ENCODE assay signal across 9 mouse cellular contexts in genomic region chr7:127709261-127709979, GRCm38 (mm10). TPM values are rescaled to one million over a fixed set of nuclear protein-coding genes. Genes with fewer than 3 reads are reported as not detected.
DNase-seq lines count a peak whose midpoint lies in the region; ATAC-seq and TF ChIP-seq lines count a peak whose summit lies in the region.
"Had no signal": no experiment of that assay in that cellular context is flagged by ENCODE, and none has a peak within 500 bp of the region (broad histone marks: within the 10 kb centered on the region; RNA-seq: fewer than 3 reads in every experiment).

No protein-coding gene starts in this region.

- peak overlapping the region; percentile 71 for H3K4me3 ChIP-seq in heart, embryonic 11.5 days (ENCODE audit: low read depth, low read length)
- H3K4me3 ChIP-seq in MEL (ENCODE audit: control insufficient read depth in 1 of 2, insufficient read depth in 1 of 2, low read depth in 2 of 2, low read length in 2 of 2), result peak overlapping the region; percentile 29 to 62
- peak overlapping the region; percentile 82 for H3K4me3 ChIP-seq in hindbrain, embryonic 12.5 days
- H3K4me3 ChIP-seq in midbrain, embryonic 11.5 days (ENCODE audit: low read depth, low read length), result peak overlapping the region; percentile 74; the same call in 1 of the 2 replicates

- no peak for DNase-seq in heart, postnatal 4 days
- peak; percentile 69 for DNase-seq in MEL (ENCODE audit: low read depth, low spot score)
- DNase-seq in midbrain, embryonic 11.5 days (ENCODE audit: low spot score, missing footprints), result no peak
- no peak for DNase-seq in adrenal gland, postnatal 14 days
- no peak for DNase-seq in right cerebral cortex, postnatal 4 days
- no peak for DNase-seq in cerebellum, adult 9-11 months

- 0 out of 2 replicates have a peak, but pooled peaks cover 2% of the 10 kb centered on the region for H3K36me3 ChIP-seq in heart, embryonic 11.5 days (ENCODE audit: control insufficient read depth, insufficient read depth, low read length)
- peaks cover 0 to 10% of the 10 kb centered on the region in 2 experiments; a peak in 2 of 4 replicates for H3K36me3 ChIP-seq in MEL (ENCODE audit: control insufficient read depth in 1 of 2, insufficient read depth in 2 of 2, low read length in 2 of 2)
- H3K36me3 ChIP-seq in hindbrain, embryonic 12.5 days, result peaks cover 19% of the 10 kb centered on the region
- H3K36me3 ChIP-seq in midbrain, embryonic 11.5 days (ENCODE audit: control insufficient read depth, insufficient read depth, low read length), result no peaks in the 10 kb centered on the region; the same call in 1 of the 2 replicates

- no peak for TF ChIP-seq RAD21 in MEL (IDR thresholded peaks at IDR 0.05; ENCODE audit: low read depth, low read length)

- peak overlapping the region; percentile 87; the same call in 1 of the 2 replicates for H3K9ac ChIP-seq in heart, embryonic 11.5 days (ENCODE audit: low read depth, low read length)
- peak overlapping the region; percentile 84 for H3K9ac ChIP-seq in MEL (ENCODE audit: control insufficient read depth, low read depth, low read length, poor library complexity, severe bottlenecking)
- H3K9ac ChIP-seq in hindbrain, embryonic 12.5 days, result no peak overlapping the region; the same call in 1 of the 2 replicates
- H3K9ac ChIP-seq in midbrain, embryonic 11.5 days (ENCODE audit: low read length), result no peak overlapping the region; the same call in 1 of the 2 replicates

- peaks cover 22% of the 10 kb centered on the region for H3K4me1 ChIP-seq in heart, embryonic 11.5 days (ENCODE audit: control insufficient read depth, insufficient read depth, low read length)
- peaks cover 4 to 14% of the 10 kb centered on the region in 2 experiments for H3K4me1 ChIP-seq in MEL (ENCODE audit: control insufficient read depth in 1 of 2, insufficient read depth in 2 of 2, low read length in 2 of 2)
- H3K4me1 ChIP-seq in hindbrain, embryonic 12.5 days, result peaks cover 31% of the 10 kb centered on the region
- H3K4me1 ChIP-seq in midbrain, embryonic 11.5 days (ENCODE audit: control insufficient read depth, insufficient read depth, low read length), result peaks cover 22% of the 10 kb centered on the region

- H3K27me3 ChIP-seq in heart, embryonic 11.5 days (ENCODE audit: control insufficient read depth, insufficient read depth, low read length), result no peaks in the 10 kb centered on the region
- no peaks in the 10 kb centered on the region for H3K27me3 ChIP-seq in MEL (ENCODE audit: control insufficient read depth in 1 of 2, insufficient read depth in 2 of 2, low read length in 2 of 2)
- H3K27me3 ChIP-seq in hindbrain, embryonic 12.5 days, result no peaks in the 10 kb centered on the region
- no peaks in the 10 kb centered on the region for H3K27me3 ChIP-seq in midbrain, embryonic 11.5 days (ENCODE audit: control insufficient read depth, insufficient read depth, low read length)

- TF ChIP-seq EP300 in MEL (IDR thresholded peaks at IDR 0.05; ENCODE audit: low read depth in 1 of 2, low read length in 2 of 2), result no peak

- peak overlapping the region; percentile 75 for H3K4me2 ChIP-seq in heart, embryonic 11.5 days
- H3K4me2 ChIP-seq in hindbrain, embryonic 12.5 days (replicated peaks), result peak overlapping the region; percentile 59
- H3K4me2 ChIP-seq in midbrain, embryonic 11.5 days, result peak overlapping the region; percentile 59

- TF ChIP-seq POLR2A in MEL (IDR thresholded peaks at IDR 0.05; ENCODE audit: control insufficient read depth in 1 of 2, insufficient read depth in 1 of 2, low read depth in 1 of 2, low read length in 2 of 2, poor library complexity in 1 of 2), result no peak

- peaks cover 5% of the 10 kb centered on the region for H3K79me2 ChIP-seq in MEL (ENCODE audit: control insufficient read depth, insufficient read depth, low read length, poor library complexity)

- H3K9me3 ChIP-seq in heart, embryonic 11.5 days (replicated peaks; ENCODE audit: control insufficient read depth, low read length), result no peaks in the 10 kb centered on the region
- no peaks in the 10 kb centered on the region for H3K9me3 ChIP-seq in MEL (replicated peaks; ENCODE audit: insufficient read depth, low read length)
- no peaks in the 10 kb centered on the region for H3K9me3 ChIP-seq in hindbrain, embryonic 12.5 days (replicated peaks)
- H3K9me3 ChIP-seq in midbrain, embryonic 11.5 days (ENCODE audit: control insufficient read depth, low read length), result no peaks in the 10 kb centered on the region

- ATAC-seq in heart, embryonic 11.5 days (replicated peaks; ENCODE audit: insufficient number of reproducible peaks, low FRiP score, low TSS enrichment), result no peak
- no peak for ATAC-seq in hindbrain, embryonic 12.5 days (ENCODE audit: low FRiP score)
- no peak for ATAC-seq in midbrain, embryonic 11.5 days (ENCODE audit: low FRiP score)

- TF ChIP-seq CTCF in MEL (IDR thresholded peaks at IDR 0.05 in 2 of 3, conservative IDR thresholded peaks at IDR 0.05 in 1 of 3; ENCODE audit: control insufficient read depth in 1 of 3, insufficient read depth in 1 of 3, low read depth in 2 of 3, low read length in 3 of 3, poor library complexity in 1 of 3, severe bottlenecking in 1 of 3), result no peak

- 70% methylated on average over 5 of the region's 5 CpGs for WGBS in heart, embryonic 11.5 days (ENCODE audit: insufficient replicate concordance)
- WGBS in hindbrain, embryonic 12.5 days, result 80% methylated on average over 5 of the region's 5 CpGs
- 77% methylated on average over 5 of the region's 5 CpGs for WGBS in midbrain, embryonic 11.5 days

- no peak overlapping the region for H3K27ac ChIP-seq in heart, embryonic 11.5 days (ENCODE audit: low read depth, low read length)
- peak overlapping the region; percentile 83 for H3K27ac ChIP-seq in MEL (ENCODE audit: control insufficient read depth, low read depth, low read length)
- H3K27ac ChIP-seq in hindbrain, embryonic 12.5 days, result peak overlapping the region; percentile 96; the same call in 1 of the 2 replicates
- peak overlapping the region; percentile 93; the same call in 1 of the 2 replicates for H3K27ac ChIP-seq in midbrain, embryonic 11.5 days (ENCODE audit: low read depth, low read length)

TF ChIP-seq in MEL, 35 proteins besides CTCF, POLR2A, EP300 and RAD21:
- TF ChIP-seq TBP (IDR thresholded peaks at IDR 0.05; ENCODE audit: low read depth, low read length), result peak; percentile 80
- TF ChIP-seq ZKSCAN1 (IDR thresholded peaks at IDR 0.05; ENCODE audit: low read depth, low read length), result no peak

RNA-seq across cellular contexts. Expression of gene Bcl7c, which starts 0.7 kb away (rescaled TPM):
- polyA plus RNA-seq in heart, embryonic 11.5 days (2014; fragmentation: Nextera tagmentation; extraction: Ambion mirVana), result 32.5 and 34.4 TPM in 2 replicates
- 10 to 100 TPM; 67.6 to 71.1 TPM for total RNA-seq in heart, postnatal 4 days (2021)
- total RNA-seq in MEL (2012; rRNA removed), result 54.9 and 72.4 TPM in 2 replicates
- polyA plus RNA-seq in MEL (2012; ENCODE audit: insufficient read depth in 1 of 2, insufficient read length in 2 of 2, low read depth in 1 of 2, low replicate concordance in 2 of 2, missing spikeins in 1 of 2), result 10 to 100 TPM in 1 of 2 experiments, not detected in 1; 98.4 TPM
- 87.4 and 103 TPM in 2 replicates for polyA plus RNA-seq in hindbrain, embryonic 12.5 days (2016; fragmentation: Nextera tagmentation; extraction: Ambion mirVana)
- polyA plus RNA-seq in midbrain, embryonic 11.5 days (2014; fragmentation: Nextera tagmentation; extraction: Ambion mirVana), result 44.3 and 52.2 TPM in 2 replicates
- 64.8 and 69.2 TPM in 2 replicates for total RNA-seq in adrenal gland, postnatal 14 days (2021)

RNA-seq across cellular contexts. Expression of gene Ctf1, which starts 3.1 kb away (rescaled TPM):
- 4.7 and 4.9 TPM in 2 replicates for polyA plus RNA-seq in heart, embryonic 11.5 days (2014; fragmentation: Nextera tagmentation; extraction: Ambion mirVana)
- total RNA-seq in heart, postnatal 4 days (2021), result 1 to 10 TPM; 3.4 to 4.0 TPM
- total RNA-seq in MEL (2012; rRNA removed), result 1.9 and 2.8 TPM in 2 replicates
- polyA plus RNA-seq in MEL (2012; ENCODE audit: insufficient read depth in 1 of 2, insufficient read length in 2 of 2, low read depth in 1 of 2, low replicate concordance in 2 of 2, missing spikeins in 1 of 2), result 1 to 10 TPM in 1 of 2 experiments, not detected in 1; 7.2 TPM
- polyA plus RNA-seq in hindbrain, embryonic 12.5 days (2016; fragmentation: Nextera tagmentation; extraction: Ambion mirVana), result 10.2 and 12.4 TPM in 2 replicates
- 4.0 and 4.6 TPM in 2 replicates for polyA plus RNA-seq in midbrain, embryonic 11.5 days (2014; fragmentation: Nextera tagmentation; extraction: Ambion mirVana)
- total RNA-seq in adrenal gland, postnatal 14 days (2021), result 4.7 and 5.1 TPM in 2 replicates

RNA-seq across cellular contexts. Expression of gene Ctf2, which starts 22.5 kb away (rescaled TPM):
- polyA plus RNA-seq in heart, embryonic 11.5 days (2014; fragmentation: Nextera tagmentation; extraction: Ambion mirVana), result 0.32 TPM in 1 of 2 replicates, not detected in the other
- not detected for total RNA-seq in heart, postnatal 4 days (2021)
- 0.36 and 0.39 TPM in 2 replicates for total RNA-seq in MEL (2012; rRNA removed)
- polyA plus RNA-seq in MEL (2012; ENCODE audit: insufficient read depth in 1 of 2, insufficient read length in 2 of 2, low read depth in 1 of 2, low replicate concordance in 2 of 2, missing spikeins in 1 of 2), result 1 to 10 TPM in 1 of 2 experiments, not detected in 1; 1.0 TPM
- polyA plus RNA-seq in hindbrain, embryonic 12.5 days (2016; fragmentation: Nextera tagmentation; extraction: Ambion mirVana), result 0.21 TPM in 1 of 2 replicates, not detected in the other
- 0.12 TPM in 1 of 2 replicates, not detected in the other for polyA plus RNA-seq in midbrain, embryonic 11.5 days (2014; fragmentation: Nextera tagmentation; extraction: Ambion mirVana)
- total RNA-seq in adrenal gland, postnatal 14 days (2021), result not detected in 2 replicates
- total RNA-seq: layer of hippocampus, adult 18-20 months had no signal

RNA-seq across cellular contexts. Expression of gene Fbxl19, which starts 34.9 kb away (rescaled TPM):
- 2.5 and 3.3 TPM in 2 replicates for polyA plus RNA-seq in heart, embryonic 11.5 days (2014; fragmentation: Nextera tagmentation; extraction: Ambion mirVana)
- total RNA-seq in heart, postnatal 4 days (2021), result 1 to 10 TPM; 6.0 TPM
- 37.7 and 46.7 TPM in 2 replicates for total RNA-seq in MEL (2012; rRNA removed)
- polyA plus RNA-seq in MEL (2012; ENCODE audit: insufficient read depth in 1 of 2, insufficient read length in 2 of 2, low read depth in 1 of 2, low replicate concordance in 2 of 2, missing spikeins in 1 of 2), result 10 to 100 TPM in 1 of 2 experiments, not detected in 1; 58.3 TPM
- polyA plus RNA-seq in hindbrain, embryonic 12.5 days (2016; fragmentation: Nextera tagmentation; extraction: Ambion mirVana), result 10.7 and 11.4 TPM in 2 replicates
- polyA plus RNA-seq in midbrain, embryonic 11.5 days (2014; fragmentation: Nextera tagmentation; extraction: Ambion mirVana), result 8.3 and 9.3 TPM in 2 replicates
- 12.8 and 14.5 TPM in 2 replicates for total RNA-seq in adrenal gland, postnatal 14 days (2021)

Comparison
In these comparisons a context has a peak if more than half of its experiments do, and no peak if none do; other contexts are left out.
1. H3K9ac ChIP-seq: peak in heart, embryonic 11.5 days (single experiment) and MEL (single experiment); none in hindbrain, embryonic 12.5 days (single experiment) and midbrain, embryonic 11.5 days (single experiment).
2. Peak in every context shown above with its lines, with median percentiles within 50 percentile points of each other: H3K4me2 ChIP-seq and H3K4me3 ChIP-seq.